Mouse (Mus musculus) stomach, embryonic 15.5 days (tissue): ENCODE data around the gene Ormdl3. TPM values are rescaled to one million over a fixed set of nuclear protein-coding genes. Genes with fewer than 3 reads are reported as not detected.
A peak's percentile ranks its signal among the peaks of the same experiment; 100 is the strongest.

Experiments used
- ATAC-seq: fragments of 200-750 bp; cut with Nextera tagmentation; 2 replicates; pipeline ENCODE4 v1.8.0; 2017; ENCODE audit warnings: low read depth, moderate number of reproducible peaks, moderate TSS enrichment; ENCODE audit not compliant: insufficient read depth, low FRiP score
- H3K27ac ChIP-seq: fragments of 300-500 bp; sonication (generic); 2 replicates; pipeline ENCODE4 v1.5.1; 2015; ENCODE audit warnings: mild to moderate bottlenecking, inconsistent platforms
- H3K27me3 ChIP-seq: fragments of 300-500 bp; sonication (generic); replicated peaks from 2 replicates; pipeline ENCODE4 v1.6.1; 2015; ENCODE audit warnings: inconsistent platforms
- H3K36me3 ChIP-seq: fragments of 300-500 bp; sonication (generic); 2 replicates; pipeline ENCODE4 v1.6.1; 2015; ENCODE audit warnings: inconsistent platforms
- H3K4me1 ChIP-seq: fragments of 300-500 bp; sonication (generic); 2 replicates; pipeline ENCODE4 v1.6.1; 2015; ENCODE audit warnings: inconsistent platforms
- H3K4me2 ChIP-seq: fragments of 300-500 bp; sonication (generic); 2 replicates; pipeline ENCODE4 v1.6.1; 2015; ENCODE audit warnings: mild to moderate bottlenecking, inconsistent platforms
- H3K4me3 ChIP-seq: fragments of 300-500 bp; sonication (generic); replicated peaks from 2 replicates; pipeline ENCODE4 v1.5.1; 2015; ENCODE audit warnings: inconsistent platforms
- H3K9ac ChIP-seq: fragments of 300-500 bp; sonication (generic); 2 replicates; pipeline ENCODE4 v1.6.1; 2015; ENCODE audit warnings: inconsistent platforms
- H3K9me3 ChIP-seq: fragments of 300-500 bp; sonication (generic); 2 replicates; pipeline ENCODE4 v1.6.1; 2016; ENCODE audit warnings: inconsistent platforms
- WGBS: fragments of 180-500 bp; shearing (Covaris S2); methylation state at CpG from one replicate; pipeline ENCODE4 v1.1.7; 2015; 5-methylcytosine and 5-hydroxymethylcytosine counted together
- polyA plus RNA-seq: library from polyadenylated mRNA; unstranded; fragments of >200 nt; fragmentation: Nextera tagmentation; extraction: Ambion mirVana; gene quantifications from 2 replicates; pipeline ENCODE4 v1.2.1, GENCODE M21; 2015

The Ormdl3 gene
- polyA plus RNA-seq, 1 experiment from 2014 or later = 61.8 TPM

- no peak overlapping the region for H3K27ac ChIP-seq
- H3K4me3 ChIP-seq = peak overlapping the region; percentile 35
- H3K4me1 ChIP-seq = peaks cover 4% of the 10 kb centered on the region; the same call in 1 of the 2 replicates
- H3K27me3 ChIP-seq = peaks cover 13% of the 10 kb centered on the region; the same call in 1 of the 2 replicates
- H3K9ac ChIP-seq = no peak overlapping the region
- H3K9me3 ChIP-seq = no peaks in the 10 kb centered on the region
- no peaks in the 10 kb centered on the region for H3K36me3 ChIP-seq
- ATAC-seq = peak; percentile 64
- WGBS = 2% methylated on average over 18 of the region's 20 CpGs
- peak overlapping the region; percentile 58 for H3K4me2 ChIP-seq
These were observed 15.0 kb upstream of the Ormdl3 start for GRCm38 (mm10) chr11:98602090-98602690.

- Histone ChIP-seq H3K27ac (no peak overlapping the region), H3K27me3 (peaks cover 13% of the 10 kb centered on the region; the same call in 1 of the 2 replicates), H3K9ac (no peak overlapping the region), H3K4me3 (no peak overlapping the region), H3K4me1 (peaks cover 4% of the 10 kb centered on the region; the same call in 1 of the 2 replicates), H3K36me3 (no peaks in the 10 kb centered on the region), H3K9me3 (no peaks in the 10 kb centered on the region), H3K4me2 (no peak overlapping the region)
- 34% methylated on average over 18 of the region's 18 CpGs for WGBS
- 0 out of 2 replicates have a peak, but pooled peaks have one; percentile 23 for ATAC-seq
These were observed 12.1 kb upstream of the Ormdl3 start for GRCm38 (mm10) chr11:98599291-98599690.

- H3K27ac ChIP-seq = no peak overlapping the region
- H3K4me1 ChIP-seq = peaks cover 4% of the 10 kb centered on the region; the same call in 1 of the 2 replicates
- peaks cover 13% of the 10 kb centered on the region; the same call in 1 of the 2 replicates for H3K27me3 ChIP-seq
- no peak overlapping the region for H3K9ac ChIP-seq
- no peaks in the 10 kb centered on the region for H3K9me3 ChIP-seq
- no peak overlapping the region for H3K4me2 ChIP-seq
- H3K36me3 ChIP-seq = no peaks in the 10 kb centered on the region
- WGBS = 63% methylated on average over 18 of the region's 18 CpGs
- ATAC-seq = no peak
- H3K4me3 ChIP-seq = no peak overlapping the region
These were observed 11.7 kb upstream of the Ormdl3 start for GRCm38 (mm10) chr11:98598851-98599290.

- Histone ChIP-seq H3K27ac (no peak within 1 kb of the TSS), H3K27me3 (peaks cover 13% of the 10 kb centered on the region; the same call in 1 of the 2 replicates), H3K9ac (no peak within 1 kb of the TSS), H3K36me3 (no peaks in the 10 kb centered on the region), H3K9me3 (no peaks in the 10 kb centered on the region), H3K4me2 (no peak within 1 kb of the TSS), H3K4me1 (peaks cover 4% of the 10 kb centered on the region; the same call in 1 of the 2 replicates), H3K4me3 (no peak within 1 kb of the TSS)
- WGBS = 78% methylated on average over 8 of the region's 8 CpGs
- no peak for ATAC-seq
These were observed 10.8 kb upstream of the Ormdl3 start, which contains the start of gene Lrrc3c for GRCm38 (mm10) chr11:98597991-98598390. TSS of gene Lrrc3c (plus strand) at chr11:98598291.

GRCm38 (mm10) chr11:98597363-98597762 is 10.2 kb upstream of the Ormdl3 start:
- no peak for ATAC-seq
- Histone ChIP-seq H3K27me3 (peaks cover 13% of the 10 kb centered on the region; the same call in 1 of the 2 replicates), H3K9me3 (no peaks in the 10 kb centered on the region), H3K4me1 (peaks cover 4% of the 10 kb centered on the region; the same call in 1 of the 2 replicates), H3K27ac (no peak overlapping the region), H3K9ac (no peak overlapping the region), H3K4me3 (no peak overlapping the region), H3K36me3 (no peaks in the 10 kb centered on the region), H3K4me2 (no peak overlapping the region)
- WGBS = 38% methylated on average over 6 of the region's 6 CpGs

GRCm38 (mm10) chr11:98595955-98596354 is 8.8 kb upstream of the Ormdl3 start:
- H3K9ac ChIP-seq = no peak overlapping the region
- WGBS = 63% methylated on average over 3 of the region's 3 CpGs
- no peaks in the 10 kb centered on the region for H3K36me3 ChIP-seq
- no peaks in the 10 kb centered on the region for H3K4me1 ChIP-seq
- no peak for ATAC-seq
- H3K27me3 ChIP-seq = peaks cover 13% of the 10 kb centered on the region; the same call in 1 of the 2 replicates
- no peak overlapping the region for H3K4me2 ChIP-seq
- H3K27ac ChIP-seq = no peak overlapping the region
- no peak overlapping the region for H3K4me3 ChIP-seq
- H3K9me3 ChIP-seq = no peaks in the 10 kb centered on the region

GRCm38 (mm10) chr11:98595473-98595872 is 8.3 kb upstream of the Ormdl3 start:
- H3K4me1 ChIP-seq = peaks cover 3% of the 10 kb centered on the region; the same call in 1 of the 2 replicates

GRCm38 (mm10) chr11:98595021-98595420 is 7.9 kb upstream of the Ormdl3 start:
- no peaks in the 10 kb centered on the region for H3K9me3 ChIP-seq
- H3K27ac ChIP-seq = no peak overlapping the region
- WGBS = 74% methylated on average over 6 of the region's 6 CpGs
- no peak overlapping the region for H3K4me3 ChIP-seq
- ATAC-seq = no peak
- no peak overlapping the region for H3K4me2 ChIP-seq
- H3K27me3 ChIP-seq = peaks cover 12% of the 10 kb centered on the region; the same call in 1 of the 2 replicates
- H3K4me1 ChIP-seq = peaks cover 4% of the 10 kb centered on the region; the same call in 1 of the 2 replicates
- H3K9ac ChIP-seq = no peak overlapping the region
- H3K36me3 ChIP-seq = no peaks in the 10 kb centered on the region

More at GRCm38 (mm10) chr11:98595473-98595872, 8.3 kb upstream of the Ormdl3 start:
- 73% methylated on average over 10 of the region's 10 CpGs for WGBS
- H3K27me3 ChIP-seq = peaks cover 13% of the 10 kb centered on the region; the same call in 1 of the 2 replicates
- H3K36me3 ChIP-seq = no peaks in the 10 kb centered on the region
- no peak overlapping the region for H3K4me2 ChIP-seq
- no peak overlapping the region for H3K9ac ChIP-seq
- no peaks in the 10 kb centered on the region for H3K9me3 ChIP-seq
- ATAC-seq = no peak
- H3K27ac ChIP-seq = no peak overlapping the region
- no peak overlapping the region for H3K4me3 ChIP-seq

GRCm38 (mm10) chr11:98590548-98591445 is 3.6 kb upstream of the Ormdl3 start:
- Histone ChIP-seq H3K4me2 (no peak overlapping the region), H3K4me1 (peaks cover 28% of the 10 kb centered on the region), H3K9ac (no peak overlapping the region), H3K27me3 (no peaks in the 10 kb centered on the region), H3K4me3 (no peak overlapping the region), H3K9me3 (no peaks in the 10 kb centered on the region), H3K36me3 (no peaks in the 10 kb centered on the region), H3K27ac (no peak overlapping the region)
- no peak for ATAC-seq
- 54% methylated on average over 19 of the region's 19 CpGs for WGBS

GRCm38 (mm10) chr11:98589306-98589705 is 2.1 kb upstream of the Ormdl3 start:
- 79% methylated on average over 8 of the region's 8 CpGs for WGBS
- H3K27ac ChIP-seq = peak overlapping the region; percentile 93; the same call in 1 of the 2 replicates
- no peak overlapping the region for H3K4me2 ChIP-seq
- H3K9me3 ChIP-seq = no peaks in the 10 kb centered on the region
- H3K9ac ChIP-seq = no peak overlapping the region
- ATAC-seq = no peak
- H3K4me1 ChIP-seq = peaks cover 40% of the 10 kb centered on the region
- H3K36me3 ChIP-seq = no peaks in the 10 kb centered on the region
- no peak overlapping the region for H3K4me3 ChIP-seq
- H3K27me3 ChIP-seq = no peaks in the 10 kb centered on the region

- peak overlapping the region; percentile 80; the same call in 1 of the 2 replicates for H3K4me3 ChIP-seq
- peak overlapping the region; percentile 93 for H3K27ac ChIP-seq
- H3K27me3 ChIP-seq = no peaks in the 10 kb centered on the region
- ATAC-seq = no peak
- H3K9ac ChIP-seq = no peak overlapping the region
- peaks cover 40% of the 10 kb centered on the region for H3K4me1 ChIP-seq
- peak overlapping the region; percentile 91; the same call in 1 of the 2 replicates for H3K4me2 ChIP-seq
- H3K36me3 ChIP-seq = no peaks in the 10 kb centered on the region
- H3K9me3 ChIP-seq = no peaks in the 10 kb centered on the region
- WGBS = 55% methylated on average over 6 of the region's 6 CpGs
These were observed 1.7 kb upstream of the Ormdl3 start for GRCm38 (mm10) chr11:98588833-98589281.
